Mouse (Mus musculus) CD4-positive, CD25-positive, alpha-beta regulatory T cell, adult 2 months (primary cell): ENCODE results near the gene Gpx3.
A peak's percentile ranks its signal among the peaks of the same experiment; 100 is the strongest.

ENCODE experiments used
- DNase-seq: peaks from one replicate; pipeline ENCODE4 v3.0.0-alpha.2; 2012; ENCODE audit warnings: low read depth, low spot score

The Gpx3 gene

DNA sequence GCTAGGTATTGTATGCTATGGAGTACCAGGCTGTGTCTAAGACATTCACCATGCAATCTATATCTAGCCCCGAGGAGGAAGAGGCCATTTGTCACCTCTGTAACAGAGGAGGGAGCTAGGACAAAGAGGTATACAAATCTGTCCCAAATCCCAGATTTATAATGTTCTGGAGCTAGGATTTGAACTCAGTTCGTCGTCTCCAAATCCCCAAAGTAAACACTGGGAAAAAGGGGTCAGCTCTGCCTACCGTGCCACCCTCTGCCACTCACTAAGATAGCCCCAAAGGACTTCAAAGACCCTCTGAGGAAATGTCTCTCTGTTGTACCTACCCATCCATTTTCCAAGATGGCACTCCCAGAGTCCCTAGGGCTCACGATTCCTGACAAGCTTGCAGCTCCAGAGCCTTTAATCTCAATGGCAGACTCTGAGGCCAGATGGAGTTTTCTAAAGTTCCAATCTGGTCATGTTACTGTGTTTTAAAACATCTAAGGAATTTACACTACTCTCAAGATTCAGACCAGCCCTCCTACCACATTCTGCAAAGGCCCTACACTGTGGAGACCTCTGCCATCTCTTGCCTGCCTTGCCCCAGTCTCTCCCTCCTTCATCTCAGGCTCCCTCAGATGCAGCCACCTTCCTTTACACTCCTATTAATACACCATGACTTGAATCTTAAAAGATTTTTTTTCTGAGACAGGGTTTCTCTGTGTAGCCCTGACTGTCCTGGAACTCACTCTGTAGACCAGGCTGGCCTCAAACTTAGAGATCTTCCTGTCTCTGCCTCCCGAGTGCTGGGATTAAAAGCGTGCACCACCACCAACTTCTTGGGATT, 9.6 kb downstream of the Gpx3 start:
- DNase-seq, result no peak

DNA sequence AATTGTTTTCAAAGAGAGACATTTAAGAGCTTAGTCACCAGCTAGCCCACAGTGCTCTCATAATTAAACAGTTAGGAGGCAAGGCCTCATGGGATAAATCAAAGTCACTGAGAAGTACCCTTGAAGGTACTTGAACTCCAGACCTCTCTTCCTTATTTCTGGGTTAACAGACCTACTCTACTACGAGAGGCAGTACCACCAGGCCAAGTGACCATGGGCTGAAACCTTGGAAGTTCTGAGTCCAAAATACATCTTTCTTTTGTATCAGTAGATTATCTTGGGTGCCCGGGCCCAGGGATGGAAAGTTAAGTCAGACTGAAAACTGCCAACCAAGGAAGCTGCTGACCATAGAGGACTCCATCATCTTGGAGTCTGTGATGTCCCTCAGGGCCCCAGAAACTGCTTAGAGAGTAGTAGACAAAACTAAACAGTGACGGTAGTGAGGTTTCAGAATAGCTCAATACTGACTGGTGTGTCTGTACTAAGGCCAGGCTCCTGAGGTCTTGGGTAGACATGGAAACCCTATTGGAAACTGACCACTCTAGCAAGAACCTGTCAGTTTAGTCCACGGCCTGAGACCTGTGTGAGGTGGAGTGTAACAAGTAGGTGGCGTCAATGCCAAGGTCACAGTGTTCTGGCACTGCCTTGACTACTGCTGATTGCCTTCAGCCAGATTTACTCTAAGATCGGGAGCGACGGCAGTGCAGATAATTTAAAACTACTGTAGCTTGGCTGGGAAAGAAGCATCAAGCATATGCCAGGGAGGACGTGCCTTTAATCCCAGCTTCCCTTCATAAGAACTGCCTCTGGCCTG, 10.5 kb downstream of the Gpx3 start:
- DNase-seq, result no peak

DNA sequence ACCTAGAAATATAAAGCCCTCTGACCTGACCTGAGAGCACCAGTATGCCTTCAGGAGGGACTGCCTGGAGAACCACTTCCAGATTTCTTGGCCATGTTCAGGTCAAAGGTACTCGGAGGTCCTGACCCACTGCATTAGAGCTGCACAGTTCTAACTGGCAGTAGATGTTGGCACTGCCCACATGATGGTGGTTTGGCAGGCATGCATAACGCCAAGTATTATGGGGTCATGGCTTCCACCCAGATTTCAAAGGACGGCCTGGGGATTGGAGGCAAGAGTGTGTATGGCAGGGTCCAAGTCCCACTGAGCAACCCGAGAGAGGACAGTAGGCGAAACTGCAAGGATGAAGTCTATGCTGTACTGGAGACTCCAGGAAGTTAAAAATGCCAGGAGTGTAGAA, 11.6 kb downstream of the Gpx3 start:
- DNase-seq, result no peak

DNA sequence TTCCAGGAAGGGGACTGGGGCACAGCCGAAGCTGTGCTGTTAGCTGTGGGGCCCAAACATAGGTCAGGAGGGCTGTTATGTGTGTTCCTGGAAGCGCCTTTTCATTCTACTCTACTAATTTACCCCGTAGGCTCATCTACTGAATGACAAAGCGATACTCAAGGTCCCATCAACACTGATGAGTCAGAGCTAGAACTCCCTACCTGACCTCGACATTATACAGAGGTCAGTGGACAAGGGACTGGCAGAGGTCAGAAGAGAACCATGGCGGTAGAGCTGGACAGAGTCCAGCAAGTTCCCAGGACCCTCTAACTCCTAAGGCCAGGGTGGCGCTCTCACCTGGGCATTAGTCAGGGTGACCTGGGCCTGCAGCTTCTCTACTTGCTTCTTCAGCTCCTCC, 15.2 kb downstream of the Gpx3 start:
- DNase-seq, result no peak

DNA sequence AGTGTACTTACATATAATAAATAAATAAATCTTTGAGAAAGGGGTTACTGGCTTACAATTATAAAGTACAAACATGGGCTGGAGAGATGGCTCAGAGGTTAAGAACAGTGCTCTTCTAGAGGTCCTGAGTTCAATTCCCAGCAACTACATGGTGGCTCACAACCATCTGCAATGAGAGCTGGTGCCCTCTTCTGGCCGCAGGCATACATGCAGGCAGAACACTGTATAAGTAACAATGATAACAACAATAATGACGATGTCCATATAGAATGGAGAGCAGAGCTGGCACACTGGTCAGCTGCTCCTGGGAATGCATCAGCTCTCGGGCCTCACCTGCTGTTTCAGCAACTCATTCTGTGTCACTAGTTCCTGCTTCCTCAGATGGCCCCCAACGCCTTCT, 16.0 kb downstream of the Gpx3 start:
- peak; percentile 61 for DNase-seq

DNA sequence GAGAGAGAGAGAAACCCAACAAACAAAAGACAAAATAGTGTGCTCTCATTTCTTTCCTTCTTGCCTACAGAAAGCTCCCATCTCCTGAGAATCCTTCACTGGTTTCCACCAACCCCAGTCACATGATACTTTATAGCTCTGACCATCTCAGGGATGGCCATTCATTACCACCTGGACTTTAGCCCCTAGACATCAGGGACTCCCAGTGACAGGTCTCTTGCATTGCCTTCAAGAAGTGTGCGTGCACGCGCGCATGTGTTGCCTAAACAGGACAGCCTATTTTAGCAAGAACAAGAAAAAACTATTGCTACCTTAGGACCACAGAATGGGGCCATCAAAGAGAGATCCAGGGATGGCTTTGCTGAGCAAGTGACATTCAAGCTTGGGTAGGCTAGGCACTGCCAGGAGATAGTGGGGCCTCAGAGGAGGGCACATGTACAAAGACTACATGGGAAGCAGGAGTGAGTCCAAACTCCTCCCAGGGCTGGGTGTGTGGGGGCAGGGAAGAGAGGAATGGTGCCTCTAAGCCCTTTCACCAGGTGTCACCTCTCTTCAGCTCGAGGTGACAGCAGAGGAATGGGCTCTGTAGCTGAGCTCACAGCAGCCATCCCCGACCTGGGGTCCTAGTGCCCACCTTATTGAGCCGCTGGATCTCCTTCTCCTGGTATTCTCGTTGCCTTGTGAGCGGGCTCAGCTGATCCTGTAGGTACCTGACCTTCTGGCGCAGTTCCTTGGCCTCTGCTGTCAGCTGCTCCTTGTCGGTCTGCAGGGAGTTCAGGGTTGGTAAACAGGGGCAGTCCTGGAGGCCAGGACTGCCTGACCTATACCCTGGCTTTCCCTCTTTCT, 18.1 kb downstream of the Gpx3 start:
- DNase-seq, result no peak

DNA sequence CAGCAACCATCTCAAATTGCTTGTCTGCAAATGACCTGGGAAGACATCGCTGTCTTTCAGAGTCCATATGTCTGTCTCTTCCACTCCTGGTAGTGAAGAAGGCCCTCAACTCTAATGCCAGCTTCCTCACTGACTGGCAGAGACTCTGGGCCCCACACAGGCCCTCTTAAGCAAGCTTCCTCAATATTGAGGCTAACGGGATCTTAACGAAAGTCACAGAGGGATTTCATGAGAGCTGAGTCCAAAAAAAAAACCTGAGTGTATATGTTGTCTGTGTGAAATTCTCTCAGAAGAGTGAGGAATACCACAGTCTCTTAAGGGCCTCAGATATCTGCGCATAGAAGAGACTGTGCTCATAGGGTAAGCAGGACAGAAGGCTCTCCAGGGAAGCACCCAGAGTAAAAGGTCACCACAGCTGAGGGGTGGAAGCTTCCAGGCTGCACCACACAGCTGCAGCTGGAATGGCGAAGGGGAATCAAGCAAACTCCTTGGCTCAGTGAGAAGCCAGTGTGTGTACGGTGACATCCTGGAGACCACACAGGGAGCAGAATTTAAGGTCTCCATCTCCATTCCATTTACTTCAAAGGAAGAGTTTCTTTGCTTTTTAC, 18.8 kb downstream of the Gpx3 start:
- DNase-seq, result no peak

DNA sequence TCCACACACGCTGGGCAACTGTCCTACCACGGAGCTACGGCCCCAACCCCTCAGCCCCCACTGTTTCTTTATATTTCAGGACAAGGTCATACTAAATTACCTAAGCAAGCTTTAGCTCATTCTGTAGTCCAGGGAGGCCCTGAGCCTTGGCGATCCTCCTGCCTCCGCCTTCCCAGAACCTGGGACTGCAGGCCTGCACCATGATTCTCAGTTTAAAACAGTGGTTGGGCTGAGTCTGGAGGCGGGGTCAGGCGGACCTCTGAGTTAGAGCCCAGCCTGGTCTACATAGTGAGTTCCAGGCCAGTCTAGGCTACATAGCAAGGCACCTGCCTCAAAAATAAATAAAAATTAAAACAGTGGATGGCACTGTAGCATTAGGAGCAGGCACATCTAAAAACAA, 19.5 kb downstream of the Gpx3 start:
- DNase-seq, result no peak

DNA sequence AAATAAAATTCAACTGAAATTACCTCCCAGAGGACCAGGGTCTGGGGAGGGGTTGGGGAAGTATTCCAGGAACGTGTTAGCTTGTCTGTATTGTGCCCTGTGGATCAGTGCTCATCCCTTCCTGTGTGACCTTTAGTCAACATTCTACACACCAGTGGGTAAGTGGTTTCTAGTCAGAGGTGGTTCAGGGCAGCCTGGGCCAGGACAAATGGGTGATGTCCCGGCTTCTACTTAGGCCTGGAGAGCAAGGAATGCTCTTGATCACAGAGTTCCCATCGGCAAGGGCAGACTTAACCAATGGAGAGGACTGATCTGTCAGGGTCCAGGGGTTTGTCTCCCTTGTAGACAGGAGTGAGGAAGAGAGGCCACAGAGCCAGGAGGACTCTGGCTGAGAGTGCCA, 20.2 kb downstream of the Gpx3 start:
- DNase-seq, result no peak

DNA sequence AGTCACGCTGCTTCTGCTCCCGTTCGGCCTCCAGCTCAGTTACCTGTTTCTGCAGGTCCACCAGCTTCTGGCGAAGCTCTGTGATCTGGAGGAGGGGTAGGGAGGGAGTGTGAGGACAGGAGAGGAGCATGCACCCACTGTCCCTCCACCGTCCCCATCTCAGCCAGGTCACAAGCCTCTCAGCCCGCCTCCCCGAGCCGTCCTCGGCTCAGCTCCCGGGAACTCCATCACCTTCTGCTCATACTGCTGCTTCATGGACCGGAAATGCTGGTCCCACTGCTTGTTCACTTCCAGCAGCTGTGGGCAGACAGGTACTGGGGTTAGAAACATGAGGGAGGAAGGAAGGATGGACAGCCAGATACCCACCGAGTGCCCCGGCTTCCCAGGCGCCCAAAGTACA, 21.9 kb downstream of the Gpx3 start:
- no peak for DNase-seq

DNA sequence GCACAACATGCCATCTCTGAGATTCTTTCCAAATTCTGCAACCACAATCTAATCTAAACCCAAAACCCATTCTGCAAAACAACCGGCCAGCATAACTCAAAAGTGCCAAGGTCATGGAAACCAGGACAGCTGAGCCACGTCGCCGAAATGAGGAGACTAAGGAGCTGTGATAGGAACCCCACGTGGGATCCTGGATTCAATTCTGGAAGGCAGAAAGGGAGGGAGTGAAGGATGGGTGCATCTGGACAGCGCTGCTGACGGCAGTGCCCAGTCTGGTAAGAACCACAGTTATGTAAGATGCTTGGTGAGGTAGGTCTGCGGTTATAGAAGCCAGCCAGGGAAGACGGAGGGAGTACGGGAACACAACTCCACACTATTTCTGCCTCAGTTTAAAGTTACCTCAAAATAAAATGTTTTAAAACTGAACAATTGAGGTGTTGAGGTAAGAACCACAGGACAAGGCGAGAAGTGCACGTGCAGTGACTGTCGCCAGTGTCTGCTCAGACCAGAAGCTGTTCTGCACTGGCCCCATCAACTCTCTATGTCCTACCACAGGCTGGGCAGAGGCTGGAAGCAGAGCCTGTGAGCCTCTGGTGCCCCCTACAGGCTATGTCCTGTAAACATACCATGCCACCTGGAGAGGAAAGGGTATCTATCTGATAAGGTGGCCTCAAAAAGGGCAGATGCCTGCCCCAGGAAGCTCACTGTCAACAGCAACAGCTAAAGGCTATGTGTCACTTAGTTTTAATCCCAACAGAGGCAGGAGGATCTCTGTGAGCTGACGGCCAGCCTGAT, 25.3 kb downstream of the Gpx3 start:
- DNase-seq, result peak; percentile 76

DNA sequence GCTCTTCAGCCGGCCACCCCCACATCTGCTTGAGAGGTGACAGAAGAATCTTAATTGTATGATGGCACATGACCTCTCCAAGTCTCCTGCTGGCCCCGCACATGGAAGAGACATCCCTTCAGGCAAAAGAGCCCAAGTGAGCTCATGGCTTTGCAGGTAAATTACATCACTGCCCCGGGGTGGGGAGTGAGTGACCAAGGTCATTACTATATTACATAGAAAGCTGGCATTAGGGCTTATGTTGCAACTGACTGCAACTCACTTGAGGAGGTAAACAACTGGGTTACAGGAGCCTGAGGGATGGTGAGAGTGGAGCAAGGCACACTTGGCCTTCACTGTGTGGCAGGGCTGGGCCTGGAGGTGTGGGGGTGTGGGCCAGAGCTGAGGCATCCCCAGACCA, 26.0 kb downstream of the Gpx3 start:
- DNase-seq, result no peak

DNA sequence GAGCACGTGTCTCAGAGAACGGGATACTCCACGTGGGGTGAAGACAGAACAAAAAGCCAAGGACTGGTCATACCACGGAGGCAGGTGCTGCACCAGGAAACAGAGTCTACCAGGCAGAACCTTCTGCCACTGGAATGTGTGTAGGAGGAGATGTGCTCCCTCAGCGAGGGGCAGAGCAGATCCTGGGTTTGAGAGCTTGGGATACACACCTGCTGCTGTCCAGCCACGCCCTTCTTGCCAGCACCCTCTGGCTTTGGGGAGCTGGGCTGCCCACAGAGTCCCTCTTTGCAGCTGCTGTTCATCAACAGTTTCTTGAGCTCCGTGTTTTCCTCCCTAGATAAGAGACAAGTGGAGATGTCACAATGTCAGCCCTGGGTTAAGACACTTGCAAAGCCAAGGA, 26.6 kb downstream of the Gpx3 start:
- DNase-seq, result no peak

DNA sequence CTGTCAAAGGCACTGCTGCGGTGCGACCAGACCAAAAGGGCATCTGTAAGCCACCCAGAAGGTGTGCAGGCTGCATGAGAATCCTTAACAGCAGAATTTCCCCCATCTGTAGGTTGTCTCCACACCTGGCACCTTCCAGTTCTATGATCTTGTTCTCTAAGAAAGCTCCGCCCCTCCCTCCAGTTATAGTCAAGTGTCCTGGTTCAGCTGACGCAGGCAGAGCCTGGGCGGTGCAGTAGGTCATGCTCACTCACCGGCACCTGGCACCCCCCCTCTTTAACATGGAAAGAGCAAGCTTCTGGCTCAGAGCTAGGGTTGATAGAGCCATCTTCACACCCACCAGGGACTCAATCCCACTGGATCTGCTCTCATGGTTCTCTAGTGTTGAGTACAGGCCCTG, 27.0 kb downstream of the Gpx3 start:
- DNase-seq, result no peak

DNA sequence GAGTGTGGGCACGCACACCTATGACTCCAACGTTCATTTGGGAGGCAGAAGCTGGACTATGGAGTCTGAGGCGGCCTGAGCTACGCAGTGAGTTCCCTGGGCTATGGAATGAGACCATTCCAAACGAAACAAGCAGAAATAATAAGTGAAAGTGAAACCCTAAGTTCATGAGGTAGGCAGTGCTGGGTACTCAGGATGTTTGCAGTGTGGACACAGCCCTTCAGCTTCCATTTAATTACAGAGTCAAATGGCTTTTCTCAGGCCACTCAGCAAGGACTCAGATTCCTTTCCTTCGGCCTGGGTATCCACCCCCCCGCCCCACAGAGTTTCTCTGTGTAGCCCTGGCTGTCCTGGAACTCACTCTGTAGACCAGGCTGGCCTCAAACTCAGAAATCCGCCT, 27.5 kb downstream of the Gpx3 start:
- no peak for DNase-seq

DNA sequence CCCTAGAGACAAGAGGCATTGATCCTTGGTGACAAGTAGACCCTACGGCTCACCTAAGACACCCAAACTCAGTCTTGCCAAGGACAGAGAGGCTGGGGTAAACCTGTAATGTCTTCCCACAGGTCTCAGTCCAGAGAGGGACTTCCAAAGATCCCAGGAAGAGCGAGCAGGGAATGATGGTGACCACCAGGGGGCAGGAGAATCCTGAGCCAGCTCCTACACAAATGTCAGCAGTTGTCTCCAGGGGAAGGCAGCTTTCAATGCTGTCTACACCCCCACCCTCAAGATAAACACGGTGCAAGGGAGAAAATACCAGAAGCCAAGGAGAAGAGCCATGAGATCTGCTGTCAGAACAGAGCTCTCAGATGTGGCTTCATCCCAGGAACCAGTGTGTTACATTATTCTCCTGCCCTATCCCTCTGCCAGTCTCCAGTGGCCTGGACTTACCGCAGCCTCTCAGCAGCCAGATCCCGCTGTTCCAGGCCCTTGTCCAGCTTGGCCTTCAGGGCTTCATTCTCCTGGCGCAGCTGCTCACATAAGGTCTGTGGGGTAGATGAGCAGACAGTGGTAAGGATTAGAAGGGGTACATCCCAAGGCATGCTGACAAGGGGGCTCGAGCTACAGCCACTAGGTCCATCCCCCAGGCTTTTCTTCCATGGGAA, 28.2 kb downstream of the Gpx3 start:
- DNase-seq, result peak; percentile 61

DNA sequence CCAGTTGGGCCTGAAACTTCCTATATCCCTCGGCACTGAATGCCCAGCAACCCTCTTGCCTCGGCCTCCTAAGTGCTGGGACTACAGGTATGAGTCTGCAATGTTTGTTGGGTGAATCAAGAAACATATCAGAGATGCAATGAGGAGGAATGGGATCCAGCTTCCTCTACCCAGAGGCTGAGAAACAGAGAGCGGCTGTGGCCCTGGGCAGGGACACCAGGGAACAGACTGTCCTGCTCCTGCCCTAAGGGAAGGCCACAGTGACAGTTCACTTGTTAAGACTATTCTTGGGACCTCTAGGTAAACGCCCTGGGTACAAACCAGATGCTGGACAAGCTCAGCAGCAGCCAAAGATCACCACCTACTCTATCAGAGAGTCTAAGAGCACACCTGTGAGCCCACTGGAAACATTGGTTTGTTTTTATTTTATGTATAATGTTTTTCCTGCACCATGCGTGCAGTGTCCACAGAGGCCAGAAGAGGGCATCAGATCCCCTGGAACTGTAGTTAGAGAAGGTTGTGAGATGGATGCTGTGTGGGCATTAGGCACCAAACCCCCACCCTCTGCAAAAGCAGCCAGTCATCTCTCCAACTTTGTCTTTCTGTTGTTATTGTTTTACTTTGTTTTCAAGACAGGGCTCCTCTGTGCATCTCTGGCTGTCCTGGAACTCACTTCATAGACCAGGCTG, 29.3 kb downstream of the Gpx3 start:
- DNase-seq, result peak; percentile 73

DNA sequence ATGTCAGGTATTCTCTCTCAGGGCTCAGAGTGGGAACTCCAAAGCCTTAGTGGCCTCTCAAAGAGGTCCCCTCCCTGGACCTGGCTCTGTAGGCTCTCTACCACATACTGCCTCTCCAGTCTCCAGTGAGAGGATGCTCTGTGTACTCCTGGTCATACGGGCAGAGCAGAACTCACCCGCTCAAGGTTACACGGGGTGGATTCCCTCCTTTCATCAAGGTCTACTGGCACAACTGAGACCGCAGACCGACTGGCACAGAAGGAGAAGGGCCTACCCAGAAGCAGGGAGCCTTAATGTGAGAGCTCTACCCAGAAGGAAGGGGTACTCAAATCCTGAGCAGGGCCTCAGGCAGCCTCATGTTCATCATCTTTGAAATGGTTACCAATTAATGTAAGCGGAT, 30.3 kb downstream of the Gpx3 start:
- DNase-seq, result no peak

DNA sequence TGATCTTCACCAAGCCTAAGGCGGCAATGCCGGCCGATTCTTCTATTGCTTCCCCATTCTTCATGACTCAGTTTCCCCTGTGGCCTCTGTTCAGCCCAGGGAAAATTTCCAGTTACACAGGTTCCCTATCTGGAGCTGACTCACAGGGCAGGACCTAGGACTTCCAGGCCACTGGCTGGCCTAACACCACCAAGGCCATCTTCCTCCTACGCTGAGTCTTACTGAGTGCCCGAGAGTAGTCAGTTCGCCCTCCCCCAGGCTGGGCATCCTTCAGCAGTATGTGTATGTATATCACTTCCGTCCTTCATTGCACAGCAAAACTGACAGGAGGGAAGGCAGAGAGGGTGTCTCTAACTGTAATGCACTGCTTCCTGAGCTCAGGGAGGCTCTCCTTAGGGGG, 31.9 kb downstream of the Gpx3 start:
- no peak for DNase-seq
